Mouse (Mus musculus) brain, embryonic 14.5 days (tissue): ENCODE results near the gene Il12rb2. TPM values are rescaled to one million over a fixed set of nuclear protein-coding genes. Genes with fewer than 3 reads are reported as not detected.

Experiments used
- DNase-seq: peaks from one replicate; pipeline ENCODE4 v3.0.0-alpha.2; 2011; ENCODE audit warnings: low read depth
- CTCF ChIP-seq: fragments of 200-500 bp; IDR thresholded peaks from 2 replicates; pipeline ENCODE4 v1.5.1; 2012; ENCODE audit warnings: inconsistent platforms, mild to moderate bottlenecking, moderate library complexity, borderline replicate concordance; ENCODE audit not compliant: insufficient read depth, insufficient read length; ENCODE audit errors: extremely low read depth
- POLR2A ChIP-seq: fragments of 200-500 bp; IDR thresholded peaks from 2 replicates; pipeline ENCODE4 v1.6.1; 2012; ENCODE audit warnings: mild to moderate bottlenecking, inconsistent platforms, borderline replicate concordance; ENCODE audit not compliant: poor library complexity, insufficient read depth, insufficient read length, severe bottlenecking; ENCODE audit errors: extremely low read depth
- polyA plus RNA-seq: library from polyadenylated mRNA; depleted of rRNA; stranded (reverse); fragments of >200 nt; gene quantifications from 2 replicates; pipeline ENCODE4 v1.2.3, GENCODE M21; 2012

Il12rb2 gene
- polyA plus RNA-seq, 1 experiment: 0.27 TPM

DNA sequence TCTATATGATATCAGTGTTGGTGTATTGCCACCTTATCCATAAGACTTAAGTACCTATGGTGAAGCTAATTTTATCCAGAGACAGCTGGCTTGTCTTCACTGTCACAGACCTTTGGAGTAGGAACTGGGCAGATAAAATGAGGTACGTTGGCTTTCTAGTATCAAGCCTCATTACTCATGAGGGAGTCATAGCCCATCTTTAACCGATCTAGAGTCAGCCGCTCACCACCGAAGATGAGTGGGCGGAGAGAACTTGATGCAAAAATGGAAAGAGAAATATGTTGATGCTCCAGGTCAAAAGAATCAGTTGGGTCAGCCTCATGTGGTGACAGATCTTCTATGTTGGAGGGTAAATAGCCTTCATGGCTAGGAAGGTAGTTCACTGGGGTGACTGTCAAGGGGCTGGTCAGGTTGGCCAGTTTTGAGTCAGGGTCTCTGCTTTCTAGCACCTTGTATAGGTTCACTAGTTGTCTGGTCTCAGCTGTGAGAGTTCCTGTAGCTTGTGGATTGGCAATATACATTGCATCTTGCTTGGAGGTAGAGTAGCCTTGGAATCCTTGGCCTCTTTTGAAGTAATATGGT is 83.9 kb downstream of the Il12rb2 start:
- TF ChIP-seq CTCF: no peak
- no peak for TF ChIP-seq POLR2A
- DNase-seq: no peak

DNA sequence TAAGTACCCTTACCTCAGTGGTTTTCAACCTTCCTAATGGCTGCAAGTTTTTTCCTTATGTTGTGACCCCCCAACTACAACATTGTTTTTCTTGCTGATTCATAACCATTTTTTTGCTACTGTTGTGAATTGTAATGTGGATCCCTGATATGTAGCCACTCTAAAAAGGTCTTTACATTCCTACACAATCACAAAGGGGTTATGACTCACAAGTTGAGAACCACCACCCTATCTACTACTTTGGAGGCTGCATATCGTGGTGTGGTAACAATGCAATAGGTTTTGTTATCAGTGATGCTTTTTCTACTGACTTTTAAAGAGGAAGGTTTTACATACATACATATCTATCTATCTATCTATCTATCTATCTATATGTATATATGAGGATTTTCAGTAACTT is 93.1 kb downstream of the Il12rb2 start:
- DNase-seq: no peak
- TF ChIP-seq CTCF (no peak), POLR2A (no peak)

DNA sequence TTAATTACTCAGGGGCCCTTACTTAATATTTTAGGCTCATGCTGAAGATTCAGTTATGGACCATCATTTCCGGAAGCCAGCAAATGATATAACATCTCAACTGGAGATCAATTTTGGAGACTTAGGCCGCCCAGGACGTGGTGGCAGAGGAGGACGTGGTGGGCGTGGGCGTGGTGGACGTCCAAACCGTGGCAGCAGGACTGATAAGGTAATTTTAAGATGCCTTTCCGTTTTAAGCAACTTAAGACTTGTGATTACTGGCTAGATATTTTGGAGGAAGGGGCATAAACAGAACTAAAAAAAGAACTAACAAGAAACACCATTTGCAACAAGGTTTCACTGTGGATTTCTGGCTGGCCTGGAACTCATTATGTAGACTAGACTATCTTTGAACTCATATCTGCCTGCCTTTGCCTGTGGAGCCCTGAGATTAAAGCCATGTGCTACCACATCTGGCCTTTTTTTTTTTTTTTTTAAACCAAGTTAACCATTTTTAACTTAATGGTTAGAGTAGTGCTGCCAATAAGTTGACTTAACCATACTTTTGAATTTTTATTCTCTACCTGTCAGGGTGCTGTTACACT is 94.3 kb downstream of the Il12rb2 start:
- no peak for TF ChIP-seq CTCF
- TF ChIP-seq POLR2A: no peak
- no peak for DNase-seq

DNA sequence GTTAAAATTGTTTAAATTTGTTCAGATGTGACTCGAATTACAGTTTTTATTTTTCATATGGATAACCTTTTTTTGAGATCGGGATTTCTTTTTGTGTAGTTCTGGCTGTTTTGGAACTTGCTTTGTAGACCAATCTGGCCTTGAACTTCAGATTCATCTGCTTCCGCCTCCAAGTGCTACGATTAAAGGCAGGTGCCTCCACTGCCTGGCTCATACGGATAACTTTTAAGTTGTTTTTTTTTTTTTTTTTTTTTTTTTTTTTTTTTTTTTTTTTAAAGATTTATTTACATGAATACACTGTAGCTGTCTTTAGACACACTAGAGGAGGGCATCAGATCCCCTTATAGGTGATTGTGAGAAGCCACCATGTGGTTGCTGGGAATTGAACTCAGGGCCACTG is 98.0 kb downstream of the Il12rb2 start:
- no peak for DNase-seq
- TF ChIP-seq POLR2A: no peak
- no peak for TF ChIP-seq CTCF

DNA sequence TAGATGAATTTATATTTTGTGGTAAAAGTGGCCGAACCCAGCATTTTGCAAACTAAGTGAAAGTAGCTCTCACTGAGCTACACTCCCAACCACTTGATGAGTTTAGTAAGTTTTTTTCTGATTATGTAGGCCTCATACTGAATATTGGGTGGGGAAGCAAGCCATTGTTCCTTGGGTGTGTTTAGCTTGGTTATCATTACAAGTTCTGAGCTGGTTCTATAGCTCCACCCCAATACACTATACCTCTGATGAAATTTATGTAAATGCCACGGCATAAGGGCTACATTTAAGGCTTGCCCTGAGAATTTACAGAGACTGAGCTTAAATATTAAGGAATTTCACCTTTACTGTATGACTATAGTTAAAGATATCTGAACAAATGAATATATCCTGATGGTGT is 106.5 kb downstream of the Il12rb2 start:
- no peak for DNase-seq
- TF ChIP-seq POLR2A (no peak), CTCF (no peak)

DNA sequence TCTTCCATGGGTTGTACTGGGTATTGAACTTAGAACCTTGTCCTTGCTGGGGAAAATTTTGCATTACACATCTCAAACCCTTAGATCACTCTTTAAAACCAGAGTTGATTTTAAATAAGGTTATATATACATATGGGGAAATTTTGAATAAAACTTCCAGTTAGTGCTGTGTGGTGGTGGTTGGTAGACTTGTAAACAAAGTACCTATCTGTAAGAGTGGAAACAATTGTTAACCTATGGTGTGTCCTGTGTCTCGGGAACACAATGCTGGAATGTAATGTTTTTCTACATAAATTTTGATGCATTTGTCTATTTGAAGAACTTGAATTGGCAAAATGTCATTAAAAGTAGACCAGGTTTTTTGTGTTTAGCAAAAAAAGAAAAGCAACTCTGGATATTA is 107.0 kb downstream of the Il12rb2 start:
- TF ChIP-seq CTCF (no peak), POLR2A (no peak)

DNA sequence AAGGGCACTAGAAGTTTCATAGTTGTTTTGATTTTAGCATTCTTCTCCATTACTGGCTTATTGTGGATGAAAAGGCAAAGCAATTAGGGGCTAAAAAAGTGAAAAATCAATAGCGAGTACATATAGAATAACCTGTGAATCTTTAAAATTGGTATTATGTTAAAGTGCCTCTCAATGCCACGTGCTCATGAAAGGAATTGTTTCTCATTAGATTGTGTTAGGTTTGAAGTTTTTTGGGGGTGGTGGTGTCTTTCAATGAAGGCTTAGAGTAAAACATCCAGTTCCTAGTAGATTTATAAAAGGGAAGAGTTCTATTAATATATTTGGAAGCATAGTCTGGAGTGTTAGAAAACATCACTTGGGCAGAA is 107.8 kb downstream of the Il12rb2 start:
- no peak for TF ChIP-seq POLR2A
- TF ChIP-seq CTCF: no peak
- DNase-seq: no peak

More for the DNA sequence above, 107.0 kb downstream of the Il12rb2 start:
- DNase-seq: no peak

DNA sequence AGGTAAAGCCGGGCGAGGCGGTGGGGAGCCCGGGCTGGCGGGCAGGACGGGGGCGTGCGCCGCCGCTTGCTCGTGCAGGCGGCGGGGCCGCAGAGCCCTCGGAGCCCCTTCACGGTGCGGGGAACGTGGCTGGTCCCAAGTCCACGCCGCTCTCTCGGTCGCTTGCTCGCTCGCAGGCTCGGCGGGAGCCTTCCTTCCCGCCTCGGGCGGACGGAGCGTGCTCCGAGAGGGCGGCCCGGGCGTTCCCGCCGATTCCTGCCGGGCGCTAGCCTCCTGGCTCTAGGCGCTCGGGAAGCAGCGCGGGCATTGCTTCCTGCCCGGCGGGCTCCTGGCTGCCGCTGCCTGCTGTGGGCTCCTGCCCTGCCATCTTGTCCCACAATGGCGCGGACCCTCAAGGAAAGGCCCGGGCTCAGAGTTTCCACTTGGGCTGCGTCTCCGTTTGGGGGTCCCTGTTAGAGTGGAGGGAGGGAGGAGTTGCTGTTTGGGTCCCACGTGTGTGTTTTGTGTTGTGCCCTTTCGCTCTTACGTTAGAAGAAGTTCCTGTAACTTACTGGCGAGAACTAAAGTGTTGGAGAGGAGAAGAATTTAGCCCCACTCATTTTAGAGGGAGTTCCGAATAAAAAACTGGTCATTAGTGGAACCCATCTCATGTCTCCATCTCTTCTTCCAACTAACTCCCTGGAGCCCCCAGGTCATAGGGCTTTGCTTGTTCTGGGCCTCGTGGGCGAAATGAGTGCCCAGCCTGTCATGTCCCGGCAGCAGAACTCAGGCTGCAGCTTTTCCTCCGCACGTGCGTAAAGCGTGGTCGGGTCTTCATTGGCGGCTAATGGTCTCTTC is 108.4 kb downstream of the Il12rb2 start:
- DNase-seq: peak; percentile 62
- no peak for TF ChIP-seq POLR2A
- TF ChIP-seq CTCF: no peak

DNA sequence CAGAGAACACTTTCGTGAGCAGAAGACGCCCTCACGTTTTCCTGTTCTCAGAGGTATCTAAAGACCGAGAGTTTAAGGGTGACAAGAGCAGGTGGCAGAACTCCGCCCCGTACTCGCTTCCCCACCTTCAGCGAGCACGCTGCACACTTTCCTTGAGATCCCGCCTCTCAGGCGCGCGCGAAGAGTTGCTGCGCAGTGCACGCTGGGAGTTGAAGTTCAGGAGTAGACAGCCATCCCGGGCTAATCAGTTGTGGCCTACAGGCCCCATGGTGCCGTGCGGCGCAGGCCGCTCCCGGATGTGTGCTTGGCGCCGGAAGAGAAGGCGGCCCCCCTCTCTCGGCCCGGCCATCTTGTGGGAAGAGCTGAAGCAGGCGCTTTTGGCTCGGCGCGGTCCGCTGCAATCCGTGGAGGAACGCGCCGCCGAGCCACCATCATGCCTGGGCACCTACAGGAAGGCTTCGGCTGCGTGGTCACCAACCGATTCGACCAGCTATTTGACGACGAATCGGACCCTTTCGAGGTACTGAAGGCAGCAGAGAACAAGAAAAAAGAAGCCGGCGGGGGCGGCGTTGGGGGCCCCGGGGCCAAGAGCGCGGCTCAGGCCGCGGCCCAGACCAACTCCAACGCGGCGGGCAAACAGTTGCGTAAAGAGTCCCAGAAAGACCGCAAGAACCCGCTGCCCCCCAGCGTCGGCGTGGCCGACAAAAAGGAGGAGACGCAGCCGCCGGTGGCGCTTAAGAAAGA is 109.2 kb downstream of the Il12rb2 start:
- TF ChIP-seq POLR2A: peak; percentile 64; the same call in 1 of the 2 replicates
- TF ChIP-seq CTCF: no peak
- DNase-seq: peak; percentile 99

DNA sequence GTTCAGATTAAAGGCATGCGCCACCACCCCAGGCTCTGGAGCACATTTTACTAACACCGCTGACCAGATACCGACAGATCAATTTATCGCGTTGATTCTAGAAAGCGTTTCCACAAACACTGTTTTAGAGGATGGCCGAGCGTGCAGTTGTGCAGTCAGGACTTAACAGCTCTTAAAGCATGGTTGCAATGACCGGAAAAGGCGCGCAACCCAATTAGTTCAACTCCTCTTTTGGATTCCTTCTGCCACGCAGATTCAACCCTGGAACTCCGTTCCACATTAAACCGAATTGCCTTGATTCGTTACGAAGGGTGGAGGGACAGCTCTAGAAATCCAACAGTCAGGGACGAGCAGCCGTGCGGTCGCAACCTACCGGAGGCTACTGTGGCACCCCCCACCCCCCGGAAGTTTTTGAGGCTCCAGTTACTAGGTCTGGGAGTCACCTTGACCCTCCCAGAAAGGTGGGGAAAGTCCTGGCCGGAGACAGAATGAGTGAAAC is 109.8 kb downstream of the Il12rb2 start:
- TF ChIP-seq CTCF (no peak), POLR2A (no peak)
- DNase-seq: peak; percentile 63

DNA sequence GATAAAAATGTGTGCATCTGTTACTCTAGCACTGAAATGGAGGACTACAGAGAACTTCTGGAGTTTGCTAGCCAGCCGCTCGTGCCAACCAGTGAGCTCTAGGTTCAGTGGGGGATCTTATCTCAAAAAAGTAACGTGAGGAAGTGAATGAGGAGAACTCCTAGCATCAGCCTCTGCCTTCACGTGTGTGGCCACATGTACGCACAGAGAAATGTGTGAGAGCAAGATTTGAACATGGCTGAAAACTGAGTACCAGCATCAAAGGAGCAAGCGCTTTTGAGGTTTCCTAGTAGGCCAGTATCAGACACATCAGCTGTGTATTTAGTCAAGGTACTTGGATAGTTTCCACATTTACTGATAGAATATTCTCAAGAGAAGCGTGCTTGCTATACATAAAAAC is 111.1 kb downstream of the Il12rb2 start:
- no peak for DNase-seq
- TF ChIP-seq CTCF: no peak
- TF ChIP-seq POLR2A: no peak

DNA sequence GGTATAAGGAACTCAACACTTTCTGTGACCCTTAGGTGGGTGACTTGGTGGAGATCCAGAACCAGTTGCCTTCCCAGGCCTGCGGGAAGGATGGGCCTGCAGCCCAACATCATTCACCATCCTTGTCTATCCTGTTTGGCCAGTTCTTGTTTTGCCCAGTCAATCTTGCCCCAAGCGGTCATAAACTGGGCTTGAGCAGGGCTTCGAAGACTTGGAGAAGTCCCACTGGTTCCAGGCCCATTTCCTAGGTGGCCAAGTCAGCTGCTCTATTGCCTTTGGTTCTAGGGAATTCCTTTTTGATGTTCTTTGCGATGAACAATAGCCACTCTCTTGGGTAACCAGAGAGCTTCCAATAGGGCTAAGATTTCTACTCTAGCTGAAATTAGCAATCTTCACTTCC is 124.9 kb downstream of the Il12rb2 start:
- no peak for TF ChIP-seq CTCF
- TF ChIP-seq POLR2A: no peak
- no peak for DNase-seq
